Mouse (Mus musculus) forebrain, embryonic 15.5 days (tissue): ENCODE results near the gene Nfib. TPM values are rescaled to one million over a fixed set of nuclear protein-coding genes. Genes with fewer than 3 reads are reported as not detected.

ENCODE experiments used
- ATAC-seq: fragments of 200-750 bp; cut with Nextera tagmentation; replicated peaks from 2 replicates; pipeline ENCODE4 v1.8.0; 2017; ENCODE audit warnings: mild to moderate bottlenecking, moderate TSS enrichment, moderate library complexity
- H3K27ac ChIP-seq: fragments of 300-500 bp; sonication (generic); replicated peaks from 2 replicates; pipeline ENCODE4 v1.5.1; 2015; ENCODE audit warnings: mild to moderate bottlenecking, inconsistent platforms
- H3K27me3 ChIP-seq: fragments of 300-500 bp; sonication (generic); 2 replicates; pipeline ENCODE4 v1.6.1; 2015; ENCODE audit warnings: inconsistent platforms
- H3K36me3 ChIP-seq: fragments of 300-500 bp; sonication (generic); 2 replicates; pipeline ENCODE4 v1.6.1; 2015; ENCODE audit warnings: mild to moderate bottlenecking, inconsistent platforms
- H3K4me1 ChIP-seq: fragments of 300-500 bp; sonication (generic); 2 replicates; pipeline ENCODE4 v1.6.1; 2015; ENCODE audit warnings: inconsistent platforms
- H3K4me2 ChIP-seq: fragments of 300-500 bp; sonication (generic); replicated peaks from 2 replicates; pipeline ENCODE4 v1.6.1; 2015; ENCODE audit warnings: mild to moderate bottlenecking, inconsistent platforms
- H3K4me3 ChIP-seq: fragments of 300-500 bp; sonication (generic); 2 replicates; pipeline ENCODE4 v1.5.1; 2015; ENCODE audit warnings: mild to moderate bottlenecking, inconsistent platforms
- H3K9ac ChIP-seq: fragments of 300-500 bp; sonication (generic); replicated peaks from 2 replicates; pipeline ENCODE4 v1.6.1; 2015; ENCODE audit warnings: mild to moderate bottlenecking, inconsistent platforms
- H3K9me3 ChIP-seq: fragments of 300-500 bp; sonication (generic); 2 replicates; pipeline ENCODE4 v1.6.1; 2016; ENCODE audit warnings: inconsistent platforms
- WGBS: fragments of 180-500 bp; shearing (Covaris S2); methylation state at CpG from one replicate; pipeline ENCODE4 v1.1.7; 2015; ENCODE audit warnings: mixed read lengths; 5-methylcytosine and 5-hydroxymethylcytosine counted together
- polyA plus RNA-seq: library from polyadenylated mRNA; unstranded; fragments of >200 nt; fragmentation: Nextera tagmentation; extraction: Ambion mirVana; gene quantifications from 2 replicates; pipeline ENCODE4 v1.2.1, GENCODE M21; 2015

Nfib gene
- polyA plus RNA-seq, 1 experiment from 2014 or later: 282 TPM

GRCm38 (mm10) chr4:82383991-82384731 is 321.4 kb downstream of the Nfib start:
- WGBS: 22% methylated on average over 11 of the region's 11 CpGs
- H3K9me3 ChIP-seq: no peaks in the 10 kb centered on the region
- peak overlapping the region; percentile 16 for H3K4me2 ChIP-seq
- H3K27ac ChIP-seq: peak overlapping the region; percentile 84
- no peaks in the 10 kb centered on the region for H3K36me3 ChIP-seq
- H3K4me3 ChIP-seq: no peak overlapping the region
- ATAC-seq: peak; percentile 85
- 0 out of 2 replicates have a peak overlapping the region, but pooled peaks have one; percentile 11 for H3K9ac ChIP-seq
- H3K27me3 ChIP-seq: no peaks in the 10 kb centered on the region
- peaks cover 48% of the 10 kb centered on the region for H3K4me1 ChIP-seq

- Histone ChIP-seq H3K9ac (no peak overlapping the region), H3K9me3 (no peaks in the 10 kb centered on the region), H3K36me3 (no peaks in the 10 kb centered on the region), H3K4me2 (no peak overlapping the region), H3K27ac (peak overlapping the region; percentile 84), H3K4me3 (no peak overlapping the region), H3K27me3 (no peaks in the 10 kb centered on the region), H3K4me1 (peaks cover 48% of the 10 kb centered on the region)
- 29% methylated on average over 8 of the region's 8 CpGs for WGBS
- 0 out of 2 replicates have a peak, but pooled peaks have one; percentile 21 for ATAC-seq
Measured at GRCm38 (mm10) chr4:82383346-82383745, 322.2 kb downstream of the Nfib start.

- Histone ChIP-seq H3K27me3 (no peaks in the 10 kb centered on the region), H3K4me2 (no peak overlapping the region), H3K4me3 (no peak overlapping the region), H3K27ac (no peak overlapping the region), H3K4me1 (peaks cover 50% of the 10 kb centered on the region), H3K36me3 (no peaks in the 10 kb centered on the region), H3K9me3 (no peaks in the 10 kb centered on the region), H3K9ac (no peak overlapping the region)
- ATAC-seq: no peak
- 17% methylated on average over 1 of the region's 1 CpGs for WGBS
Measured at GRCm38 (mm10) chr4:82381786-82382185, 323.8 kb downstream of the Nfib start.

GRCm38 (mm10) chr4:82380578-82380977 is 325.0 kb downstream of the Nfib start:
- Histone ChIP-seq H3K9ac (no peak overlapping the region), H3K4me2 (no peak overlapping the region), H3K36me3 (no peaks in the 10 kb centered on the region), H3K4me3 (no peak overlapping the region), H3K27ac (no peak overlapping the region), H3K9me3 (no peaks in the 10 kb centered on the region), H3K4me1 (peaks cover 51% of the 10 kb centered on the region), H3K27me3 (no peaks in the 10 kb centered on the region)
- no peak for ATAC-seq

- H3K9me3 ChIP-seq: no peaks in the 10 kb centered on the region
- no peak overlapping the region for H3K27ac ChIP-seq
- no peak for ATAC-seq
- no peaks in the 10 kb centered on the region for H3K27me3 ChIP-seq
- peaks cover 37% of the 10 kb centered on the region for H3K4me1 ChIP-seq
- no peak overlapping the region for H3K4me3 ChIP-seq
- 95% methylated on average over 3 of the region's 3 CpGs for WGBS
- no peak overlapping the region for H3K4me2 ChIP-seq
- H3K36me3 ChIP-seq: no peaks in the 10 kb centered on the region
- no peak overlapping the region for H3K9ac ChIP-seq
Measured at GRCm38 (mm10) chr4:82378050-82378449, 327.5 kb downstream of the Nfib start.

- H3K4me3 ChIP-seq: no peak overlapping the region
- peaks cover 37% of the 10 kb centered on the region for H3K4me1 ChIP-seq
- ATAC-seq: no peak
- no peak overlapping the region for H3K9ac ChIP-seq
- no peak overlapping the region for H3K27ac ChIP-seq
- H3K27me3 ChIP-seq: no peaks in the 10 kb centered on the region
- no peaks in the 10 kb centered on the region for H3K9me3 ChIP-seq
- WGBS: 84% methylated on average over 3 of the region's 3 CpGs
- no peaks in the 10 kb centered on the region for H3K36me3 ChIP-seq
- no peak overlapping the region for H3K4me2 ChIP-seq
Measured at GRCm38 (mm10) chr4:82377621-82378020, 327.9 kb downstream of the Nfib start.

GRCm38 (mm10) chr4:82374560-82374959 is 331.0 kb downstream of the Nfib start:
- Histone ChIP-seq H3K27ac (no peak overlapping the region; the same call in 1 of the 2 replicates), H3K4me2 (no peak overlapping the region), H3K36me3 (no peaks in the 10 kb centered on the region), H3K9ac (no peak overlapping the region), H3K27me3 (no peaks in the 10 kb centered on the region), H3K4me1 (peaks cover 26% of the 10 kb centered on the region), H3K9me3 (no peaks in the 10 kb centered on the region), H3K4me3 (no peak overlapping the region)
- ATAC-seq: no peak
- WGBS: 57% methylated on average over 5 of the region's 5 CpGs

- WGBS: 90% methylated on average over 4 of the region's 4 CpGs
- no peak for ATAC-seq
- no peak overlapping the region for H3K9ac ChIP-seq
- no peaks in the 10 kb centered on the region for H3K27me3 ChIP-seq
- peaks cover 38% of the 10 kb centered on the region for H3K4me1 ChIP-seq
- no peaks in the 10 kb centered on the region for H3K36me3 ChIP-seq
- no peaks in the 10 kb centered on the region for H3K9me3 ChIP-seq
- no peak overlapping the region for H3K4me2 ChIP-seq
- H3K27ac ChIP-seq: no peak overlapping the region
- H3K4me3 ChIP-seq: no peak overlapping the region
Measured at GRCm38 (mm10) chr4:82372217-82372616, 333.3 kb downstream of the Nfib start.

- Histone ChIP-seq H3K27me3 (no peaks in the 10 kb centered on the region), H3K4me2 (no peak overlapping the region), H3K4me3 (no peak overlapping the region), H3K27ac (no peak overlapping the region), H3K9me3 (no peaks in the 10 kb centered on the region), H3K9ac (no peak overlapping the region), H3K4me1 (peaks cover 34% of the 10 kb centered on the region), H3K36me3 (no peaks in the 10 kb centered on the region)
- ATAC-seq: no peak
- 91% methylated on average over 4 of the region's 4 CpGs for WGBS
Measured at GRCm38 (mm10) chr4:82371471-82371870, 334.1 kb downstream of the Nfib start.

GRCm38 (mm10) chr4:82369011-82369776 is 336.4 kb downstream of the Nfib start:
- 93% methylated on average over 6 of the region's 6 CpGs for WGBS

GRCm38 (mm10) chr4:82368091-82368775 is 337.3 kb downstream of the Nfib start:
- no peak overlapping the region for H3K9ac ChIP-seq
- WGBS: 50% methylated on average over 9 of the region's 9 CpGs
- no peaks in the 10 kb centered on the region for H3K9me3 ChIP-seq
- ATAC-seq: no peak
- no peak overlapping the region for H3K4me3 ChIP-seq
- no peak overlapping the region for H3K4me2 ChIP-seq
- no peaks in the 10 kb centered on the region for H3K36me3 ChIP-seq
- H3K27me3 ChIP-seq: no peaks in the 10 kb centered on the region
- peaks cover 36% of the 10 kb centered on the region for H3K4me1 ChIP-seq
- no peak overlapping the region for H3K27ac ChIP-seq

More at GRCm38 (mm10) chr4:82369011-82369776, 336.4 kb downstream of the Nfib start:
- no peak for ATAC-seq
- Histone ChIP-seq H3K4me3 (no peak overlapping the region), H3K4me2 (no peak overlapping the region), H3K27me3 (no peaks in the 10 kb centered on the region), H3K27ac (no peak overlapping the region), H3K36me3 (no peaks in the 10 kb centered on the region), H3K4me1 (peaks cover 27% of the 10 kb centered on the region), H3K9me3 (no peaks in the 10 kb centered on the region), H3K9ac (no peak overlapping the region)
